Mouse (Mus musculus): Measurements from ENCODE around the gene Gm2012. TPM values are rescaled to one million over a fixed set of nuclear protein-coding genes. Genes with fewer than 3 reads are reported as not detected.

Gene Gm2012
- polyA plus RNA-seq (2017; shearing (Covaris generic)): not detected

DNA sequence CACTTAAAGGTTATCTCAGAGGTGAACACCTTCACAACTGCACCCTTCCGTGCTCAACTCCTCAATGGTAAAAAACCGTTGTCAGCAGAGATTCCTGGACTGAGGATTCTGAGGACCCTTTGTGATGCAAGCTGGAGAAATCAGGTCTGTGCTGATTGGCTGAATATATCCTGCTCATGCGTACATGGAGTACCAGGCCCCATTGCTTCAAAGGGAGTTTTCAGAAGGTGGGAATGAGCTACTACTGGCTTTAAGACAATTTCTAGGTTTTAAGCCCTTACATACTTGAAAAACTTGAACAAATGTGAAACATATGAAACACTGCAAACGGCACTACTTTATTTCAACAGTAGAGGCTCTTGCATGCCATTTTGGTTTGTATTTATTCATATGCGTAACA is at the start of gene Gm2012:
Gene Gm2012, minus strand, starts transcription at position 101 of the 400 bp plus-strand sequence.

Other genes with a start within 250 kb of the Gm2012 start
- not detected for gene Gm5168, start 180.3 kb downstream of the Gm2012 start, polyA plus RNA-seq (2017; shearing (Covaris generic))
- gene Gm2030, start 78.7 kb upstream of the Gm2012 start, polyA plus RNA-seq (2017; shearing (Covaris generic)): not detected